Mouse (Mus musculus): ENCODE results near the gene Olfr118.
"Not testable (repeated sequence)": the region's sequence is repeated elsewhere in the genome, so short reads cannot be mapped to it uniquely, and the experiment has no call there.

The Olfr118 gene

GRCm38 (mm10) chr17:37666688-37667087 is at the start of gene Olfr118:
TSS of gene Olfr118 (plus strand) at chr17:37666988.
- DNase-seq = no peak

GRCm38 (mm10) chr17:37627009-37627408 is 39.8 kb upstream of the Olfr118 start, which contains the start of the genes Olfr115 and Olfr116:
TSS of gene Olfr115 (minus strand) at chr17:37627109.
TSS of gene Olfr116 (minus strand) at chr17:37627199.
- no peak for DNase-seq

DNA sequence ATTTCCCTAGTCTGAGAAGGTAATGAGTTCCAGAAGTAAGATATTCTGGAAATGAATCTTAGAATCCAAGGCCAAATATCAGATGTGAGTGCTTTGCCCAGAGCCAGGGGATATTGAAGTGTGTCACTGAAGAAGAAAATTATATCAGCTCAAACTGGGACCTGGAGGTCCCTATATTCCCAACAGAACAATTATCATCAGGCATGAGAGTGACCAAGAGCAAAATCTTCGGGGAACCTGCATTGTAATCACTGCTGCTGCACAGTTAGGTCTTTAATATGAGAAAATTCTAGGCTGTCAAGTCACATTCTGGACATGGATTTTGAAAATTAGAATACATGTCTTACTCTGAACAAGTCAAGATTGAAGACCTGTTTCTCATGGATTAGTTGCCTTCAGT is 3.1 kb upstream of the Olfr118 start, which contains the start of gene Olfr117:
Gene Olfr117 (minus strand): TSS at position 101 of the 400 bp plus-strand sequence.
- no peak for DNase-seq

DNA sequence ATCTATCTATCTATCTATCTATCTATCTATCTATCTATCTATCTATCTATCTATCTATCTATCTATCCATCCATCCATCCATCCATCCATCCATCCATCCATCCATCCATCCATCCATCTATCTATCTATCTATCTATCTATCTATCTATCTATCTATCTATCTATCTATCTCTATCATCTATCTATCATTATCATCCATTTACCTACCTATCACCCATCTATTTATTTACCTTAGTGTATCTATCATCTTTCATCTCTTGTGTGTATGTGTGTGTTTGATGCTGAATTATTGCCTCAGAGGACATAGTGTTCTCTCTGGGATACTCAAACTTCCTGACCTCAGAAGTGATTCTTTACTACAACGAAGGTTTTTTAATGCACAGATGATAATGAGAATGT is 29.5 kb downstream of the Olfr118 start, which contains the start of gene Olfr119:
Gene Olfr119 (plus strand): TSS at position 301 of the 400 bp plus-strand sequence.
- not testable (repeated sequence) for DNase-seq

DNA sequence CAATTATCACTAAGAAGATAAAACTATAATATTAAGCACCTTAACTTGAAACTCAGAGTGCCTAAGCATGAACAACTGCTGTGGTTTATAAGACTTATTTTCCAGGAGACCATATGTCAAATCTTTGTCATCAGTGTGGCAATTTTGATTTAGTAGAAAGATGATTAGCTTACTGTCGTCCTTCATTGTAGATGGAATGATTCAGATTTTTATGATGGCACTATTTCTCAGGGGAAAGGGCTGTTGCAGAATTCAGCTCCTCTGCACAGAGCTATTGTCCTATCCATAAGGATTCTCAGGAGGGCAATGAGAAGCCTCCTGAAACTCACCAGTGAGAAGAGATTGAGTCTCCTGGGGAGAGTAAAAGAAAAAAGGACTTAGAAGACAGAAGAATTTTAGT is 54.7 kb downstream of the Olfr118 start, which contains the start of gene Olfr120:
Gene Olfr120 (plus strand): TSS at position 301 of the 400 bp plus-strand sequence.
- no peak for DNase-seq

Data from cerebellum, postnatal 14 days (tissue).